ENCODE assay signal across 8 mouse cellular contexts in the genomic region with DNA sequence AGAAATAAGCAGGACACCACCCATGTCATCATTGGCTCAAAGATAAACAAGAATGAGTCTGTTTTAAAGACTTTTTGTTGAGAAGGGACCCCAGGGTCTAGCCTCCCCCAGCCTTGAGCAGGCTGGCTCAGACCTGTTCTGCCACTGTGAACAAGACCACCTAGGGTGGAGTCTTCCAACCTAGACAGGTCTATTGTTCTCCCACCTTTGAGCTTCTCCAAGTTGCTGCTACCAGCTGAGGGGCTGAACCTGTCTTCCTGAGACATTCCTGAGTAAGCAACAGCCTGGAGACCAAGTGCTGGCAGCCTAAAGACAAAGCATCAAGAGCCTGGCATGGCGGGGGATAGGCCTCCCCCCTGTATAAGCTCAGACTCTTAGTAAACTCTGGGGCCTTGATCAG.
DNase-seq lines count a peak whose midpoint lies in the region; ATAC-seq and TF ChIP-seq lines count a peak whose summit lies in the region.
"Not testable (repeated sequence)": the region's sequence is repeated elsewhere in the genome, so short reads cannot be mapped to it uniquely, and the experiment has no call there.

No protein-coding gene starts in this region.

- not testable (repeated sequence) for TF ChIP-seq CTCF in E14TG2a.4 (conservative IDR thresholded peaks at IDR 0.05; ENCODE audit: low read length); ES-Bruce4 (IDR thresholded peaks at IDR 0.05; ENCODE audit: low read depth, low read length)

- not testable (repeated sequence) for ATAC-seq in limb, embryonic 11.5 days (ENCODE audit: insufficient number of reproducible peaks, low FRiP score, low TSS enrichment, low read depth)

- not testable (repeated sequence) for TF ChIP-seq POLR2A in ES-Bruce4 (IDR thresholded peaks at IDR 0.05; ENCODE audit: insufficient read depth, low read length)

- H3K9me3 ChIP-seq in E14TG2a.4 (ENCODE audit: low read length): peaks cover 12% of the 10 kb centered on the region
- H3K9me3 ChIP-seq in ES-Bruce4 (replicated peaks; ENCODE audit: control insufficient read depth, insufficient read depth, low read length, poor library complexity, severe bottlenecking): peaks cover 15% of the 10 kb centered on the region
- H3K9me3 ChIP-seq in ES-E14 (ENCODE audit: control insufficient read depth, insufficient read depth, low read depth, low read length); limb, embryonic 11.5 days (ENCODE audit: control insufficient read depth, low read length): not testable (repeated sequence)

- H3K27ac ChIP-seq in ES-Bruce4 (ENCODE audit: insufficient read depth, low read length) (peak overlapping the region; percentile 68), ES-E14 (ENCODE audit: insufficient read depth, low read depth, low read length, poor library complexity, severe bottlenecking) (peak overlapping the region; percentile 88)
- not testable (repeated sequence) for H3K27ac ChIP-seq in limb, embryonic 11.5 days (replicated peaks; ENCODE audit: low read depth, low read length)

- not testable (repeated sequence) for H3K36me3 ChIP-seq in E14TG2a.4 (ENCODE audit: insufficient read depth, low read length); ES-Bruce4 (ENCODE audit: control insufficient read depth, insufficient read depth, low read length, poor library complexity, severe bottlenecking); ES-E14 (ENCODE audit: control insufficient read depth, insufficient read depth, low read length, poor library complexity, severe bottlenecking); limb, embryonic 11.5 days (ENCODE audit: control insufficient read depth, insufficient read depth, low read length)

- H3K4me3 ChIP-seq in E14TG2a.4 (replicated peaks; ENCODE audit: low read length): peak overlapping the region; percentile 35
- H3K4me3 ChIP-seq in ES-Bruce4 (ENCODE audit: low read depth, low read length); limb, embryonic 11.5 days (ENCODE audit: low read depth, low read length): not testable (repeated sequence)
- H3K4me3 ChIP-seq in ES-E14 (ENCODE audit: insufficient read depth in 1 of 2, low read depth in 1 of 2, low read length in 2 of 2, poor library complexity in 1 of 2, severe bottlenecking in 1 of 2): peak overlapping the region in 1 of 2 experiments; percentile 15; a peak in 1 of 4 replicates

- in situ Hi-C loops in ES-E14 (cut with MboI; ENCODE audit: low sequenced_read_pairs in 2 of 2, unreplicated experiment in 2 of 2): not testable (repeated sequence)

- DNase-seq in ES-CJ7 (ENCODE audit: low read depth, low spot score) (peak; percentile 78), R1 (ENCODE audit: low read depth, low spot score) (peak; percentile 64), ZHBTc4 (ENCODE audit: low read depth, low spot score) (peak; percentile 59)
- DNase-seq in ES-E14 (ENCODE audit: low read depth, low spot score): not testable (repeated sequence)
- peak; percentile 13 for DNase-seq in heart, adult 11 months
- peak; percentile 5 for DNase-seq in limb, embryonic 11.5 days (ENCODE audit: low spot score)

- H3K4me1 ChIP-seq in E14TG2a.4 (replicated peaks; ENCODE audit: low read depth, low read length) (peaks cover 45% of the 10 kb centered on the region), ES-E14 (ENCODE audit: control insufficient read depth in 2 of 2, insufficient read depth in 2 of 2, low read length in 2 of 2, poor library complexity in 1 of 2) (peaks cover 4 to 14% of the 10 kb centered on the region in 2 experiments)
- not testable (repeated sequence) for H3K4me1 ChIP-seq in ES-Bruce4 (ENCODE audit: control insufficient read depth, insufficient read depth, low read length); limb, embryonic 11.5 days (ENCODE audit: control insufficient read depth, insufficient read depth, low read length)

- not testable (repeated sequence) for H3K4me2 ChIP-seq in limb, embryonic 11.5 days (ENCODE audit: low read depth, severe bottlenecking)

- TF ChIP-seq EP300 in ES-Bruce4 (IDR thresholded peaks at IDR 0.05; ENCODE audit: insufficient read depth, low read depth, low read length): peak; percentile 68; the same call in 1 of the 2 replicates

- H3K27me3 ChIP-seq in E14TG2a.4 (ENCODE audit: insufficient read depth, low read length); ES-Bruce4 (ENCODE audit: control insufficient read depth, insufficient read depth, low read length, poor library complexity, severe bottlenecking); limb, embryonic 11.5 days (ENCODE audit: control insufficient read depth, insufficient read depth, low read length): not testable (repeated sequence)

- 100% methylated on average over 1 of the region's 1 CpGs for WGBS in limb, embryonic 11.5 days

- not testable (repeated sequence) for H3K9ac ChIP-seq in ES-Bruce4 (ENCODE audit: low read depth, poor library complexity, severe bottlenecking); ES-E14 (ENCODE audit: insufficient read depth, low read depth, low read length, poor library complexity, severe bottlenecking); limb, embryonic 11.5 days (ENCODE audit: low read length)
